Mouse (Mus musculus): Measurements from ENCODE around the gene Atp13a2. TPM values are rescaled to one million over a fixed set of nuclear protein-coding genes. Genes with fewer than 3 reads are reported as not detected.

The Atp13a2 gene
- 21.9 and 32.8 TPM in 2 replicates for polyA plus RNA-seq (2015; fragmentation: Nextera tagmentation; extraction: Ambion mirVana)

DNA sequence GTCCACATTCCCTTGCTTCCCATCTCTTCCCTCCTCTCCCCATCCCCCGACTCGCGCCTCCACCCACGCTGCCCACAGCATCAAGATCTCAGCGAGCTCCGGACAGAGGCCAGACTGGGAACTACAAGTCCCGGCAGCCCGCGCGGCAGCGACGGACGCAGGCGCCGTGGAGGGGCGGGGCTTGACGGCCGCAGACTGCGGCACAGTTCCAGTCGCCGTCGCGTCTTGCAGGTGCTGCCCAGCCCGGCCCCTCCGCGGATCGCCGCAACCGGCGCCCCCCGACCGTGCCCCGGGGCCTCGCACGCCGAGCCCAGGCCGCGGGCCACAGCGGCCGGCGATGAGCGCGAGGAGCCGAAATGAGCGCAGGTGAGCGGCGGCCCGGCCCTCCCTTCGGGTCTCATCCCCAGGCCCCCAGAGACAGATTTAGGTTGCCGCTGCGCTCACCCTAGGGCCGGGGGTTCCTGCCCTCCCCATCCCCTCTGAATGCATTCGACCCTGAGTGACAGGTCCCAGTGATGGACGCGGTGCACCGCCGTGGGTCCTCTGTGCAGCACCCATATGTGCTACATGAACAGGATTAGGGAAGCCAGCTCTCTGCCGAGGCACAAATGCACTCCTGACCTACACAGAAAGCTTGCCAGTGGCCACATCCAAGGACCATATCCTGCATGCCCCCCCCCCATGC is at the start of gene Atp13a2:
Gene Atp13a2 (plus strand): TSS at position 163 of the 685 bp plus-strand sequence.

DNA sequence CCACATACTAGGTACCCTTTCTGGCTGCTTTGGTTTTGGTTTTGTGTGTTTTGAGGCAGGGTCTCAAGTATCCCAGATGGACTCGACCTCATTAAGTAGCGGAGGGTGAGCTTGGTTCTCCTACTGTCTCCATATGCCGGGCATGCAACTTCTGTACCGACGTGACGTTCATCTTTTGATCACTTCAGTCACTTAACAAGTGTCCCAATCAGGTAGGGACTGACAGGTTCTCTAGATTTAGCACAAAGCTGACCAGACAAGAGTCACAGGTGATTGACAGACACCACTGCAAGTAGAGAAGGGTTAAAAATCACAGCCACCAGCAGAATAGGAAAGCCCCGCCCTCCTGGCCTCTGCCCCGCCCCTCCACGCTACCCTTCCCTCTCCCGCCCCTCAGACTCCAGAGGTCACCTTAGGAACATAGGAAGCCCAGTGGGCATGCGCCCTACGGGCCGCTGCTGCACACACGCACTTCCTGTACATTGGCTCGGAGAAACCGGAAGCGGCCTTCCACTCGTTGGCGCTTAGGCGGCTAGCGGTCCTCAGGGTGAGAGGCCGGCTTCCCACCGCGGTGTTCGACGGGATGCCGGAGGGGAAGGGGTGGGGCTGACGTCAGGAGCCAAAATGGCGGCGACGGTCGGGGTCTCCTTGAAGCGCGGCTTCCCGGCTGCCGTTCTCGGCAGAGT is 25.7 kb upstream of the Atp13a2 start, which contains the start of gene Sdhb:
Gene Sdhb (plus strand): TSS at position 423 of the 686 bp plus-strand sequence.

DNA sequence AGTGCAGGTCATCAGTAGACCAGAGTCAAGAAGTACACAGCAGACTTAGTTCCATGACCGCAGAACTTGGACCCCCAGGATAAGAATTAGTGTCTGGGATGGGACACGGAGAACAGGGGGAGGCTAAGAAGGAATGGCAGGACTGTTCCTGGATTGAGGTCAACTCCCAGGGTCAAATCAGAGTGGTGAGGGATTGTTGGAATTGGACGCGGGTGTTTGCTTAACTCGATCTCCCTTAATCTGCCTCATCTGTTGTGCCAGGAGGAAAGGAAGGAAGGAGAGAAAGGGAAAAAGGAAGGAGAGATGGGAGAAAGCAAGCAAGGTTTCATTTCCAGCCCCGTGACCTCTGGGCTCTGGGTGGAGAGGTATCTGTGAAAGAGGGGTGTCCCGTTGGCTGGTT is 23.4 kb downstream of the Atp13a2 start, which contains the start of gene Mfap2:
Gene Mfap2 (plus strand): TSS at position 301 of the 400 bp plus-strand sequence.

Other genes starting within 250 kb of the Atp13a2 start
- gene Padi6, start 244.2 kb upstream of the Atp13a2 start, polyA plus RNA-seq (2015; fragmentation: Nextera tagmentation; extraction: Ambion mirVana) = not detected in 2 replicates
- gene Padi4, start 212.6 kb upstream of the Atp13a2 start, polyA plus RNA-seq (2015; fragmentation: Nextera tagmentation; extraction: Ambion mirVana) = 22.3 and 31.9 TPM in 2 replicates
- gene Padi3, start 176.2 kb upstream of the Atp13a2 start, polyA plus RNA-seq (2015; fragmentation: Nextera tagmentation; extraction: Ambion mirVana) = 0.41 and 0.79 TPM in 2 replicates
- gene Padi1, start 141.1 kb upstream of the Atp13a2 start, polyA plus RNA-seq (2015; fragmentation: Nextera tagmentation; extraction: Ambion mirVana) = 0.05 and 0.13 TPM in 2 replicates
- gene Padi2, start 80.5 kb upstream of the Atp13a2 start, polyA plus RNA-seq (2015; fragmentation: Nextera tagmentation; extraction: Ambion mirVana) = 2.7 and 5.5 TPM in 2 replicates
- 195 and 204 TPM in 2 replicates for gene Sdhb, start 25.7 kb upstream of the Atp13a2 start, polyA plus RNA-seq (2015; fragmentation: Nextera tagmentation; extraction: Ambion mirVana)
- gene Mfap2, start 23.5 kb downstream of the Atp13a2 start, polyA plus RNA-seq (2015; fragmentation: Nextera tagmentation; extraction: Ambion mirVana) = 110 and 150 TPM in 2 replicates
- gene Crocc, start 73.7 kb downstream of the Atp13a2 start, polyA plus RNA-seq (2015; fragmentation: Nextera tagmentation; extraction: Ambion mirVana) = 1.5 and 1.9 TPM in 2 replicates
- gene Necap2, start 91.5 kb downstream of the Atp13a2 start, polyA plus RNA-seq (2015; fragmentation: Nextera tagmentation; extraction: Ambion mirVana) = 156 and 157 TPM in 2 replicates
- gene Spata21, start 101.5 kb downstream of the Atp13a2 start, polyA plus RNA-seq (2015; fragmentation: Nextera tagmentation; extraction: Ambion mirVana) = 0.06 and 0.14 TPM in 2 replicates
- gene Szrd1, start 152.9 kb downstream of the Atp13a2 start, polyA plus RNA-seq (2015; fragmentation: Nextera tagmentation; extraction: Ambion mirVana) = 16.1 and 16.3 TPM in 2 replicates
- 20.5 and 25.9 TPM in 2 replicates for gene Fbxo42, start 161.0 kb downstream of the Atp13a2 start, polyA plus RNA-seq (2015; fragmentation: Nextera tagmentation; extraction: Ambion mirVana)
- gene Rsg1, start 227.1 kb downstream of the Atp13a2 start, polyA plus RNA-seq (2015; fragmentation: Nextera tagmentation; extraction: Ambion mirVana) = 1.7 and 2.3 TPM in 2 replicates